Mouse (Mus musculus) fat pad, adult 2 months (tissue): ENCODE data around the gene Snx18.

Experiments used
- DNase-seq: peaks from one replicate; pipeline ENCODE4 v3.0.0-alpha.2; 2011; ENCODE audit warnings: low read depth, low spot score; ENCODE audit errors: extremely low read depth

The Snx18 gene

DNA sequence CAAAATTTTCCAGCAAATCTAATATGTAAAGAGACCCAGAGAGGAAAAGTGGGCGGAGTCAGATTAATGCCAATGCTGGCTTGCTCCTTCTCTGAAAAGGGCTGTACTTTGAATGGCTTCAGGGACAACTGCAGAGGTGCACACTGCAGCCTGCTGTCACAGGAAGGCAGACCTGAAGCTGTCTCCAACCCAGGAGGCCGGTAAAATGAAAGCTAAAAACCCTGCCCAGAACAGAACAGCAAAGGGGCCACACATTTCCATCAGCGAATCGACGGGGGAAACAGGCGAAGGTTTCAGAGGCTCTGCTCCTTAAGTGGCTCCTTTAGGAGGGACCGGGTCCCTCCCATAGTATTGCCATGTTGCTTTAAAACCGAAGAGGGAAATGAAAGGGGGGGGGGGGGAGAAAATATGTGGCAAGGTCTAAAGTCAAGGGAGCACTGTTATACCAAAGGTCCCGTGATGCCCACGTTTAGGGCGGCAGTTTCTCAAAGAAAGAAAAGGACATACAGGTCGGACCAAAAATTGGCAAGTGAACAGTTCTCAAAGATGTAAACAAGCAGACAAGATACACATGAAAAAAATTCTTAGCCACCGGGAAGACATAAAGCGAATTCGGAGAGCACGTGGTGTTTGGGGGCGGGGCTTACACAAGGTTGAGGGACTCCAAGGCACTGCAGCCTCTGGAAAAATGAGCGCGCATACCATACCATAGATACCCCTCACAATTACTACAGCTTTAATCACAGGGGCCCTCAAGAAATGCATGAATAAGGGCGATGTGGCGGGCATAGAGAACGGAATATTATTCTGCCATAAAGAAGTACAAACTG is 18.4 kb downstream of the Snx18 start:
- DNase-seq = no peak

DNA sequence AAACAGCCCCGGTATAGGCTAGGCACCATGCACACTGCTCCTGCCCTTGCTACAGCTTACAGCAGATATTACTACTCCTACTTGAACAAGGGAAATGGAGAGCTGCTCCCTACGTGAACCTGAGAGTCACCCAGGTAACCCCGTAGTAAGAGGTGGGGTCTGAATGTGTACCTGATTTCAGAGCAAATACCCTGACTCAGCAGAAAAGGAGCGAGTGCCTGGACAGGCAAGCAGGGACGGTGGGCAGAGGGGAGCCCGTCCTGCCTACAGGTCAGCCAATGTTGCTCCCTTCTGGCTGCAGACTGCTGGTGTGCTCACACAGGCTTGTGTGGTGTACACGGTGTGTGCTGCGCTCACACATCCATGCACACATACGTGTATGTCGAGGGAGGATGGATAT is 20.7 kb downstream of the Snx18 start:
- no peak for DNase-seq

- DNase-seq = no peak
These were observed 21.4 kb downstream of the Snx18 start for GRCm38 (mm10) chr13:113596821-113597541.

DNA sequence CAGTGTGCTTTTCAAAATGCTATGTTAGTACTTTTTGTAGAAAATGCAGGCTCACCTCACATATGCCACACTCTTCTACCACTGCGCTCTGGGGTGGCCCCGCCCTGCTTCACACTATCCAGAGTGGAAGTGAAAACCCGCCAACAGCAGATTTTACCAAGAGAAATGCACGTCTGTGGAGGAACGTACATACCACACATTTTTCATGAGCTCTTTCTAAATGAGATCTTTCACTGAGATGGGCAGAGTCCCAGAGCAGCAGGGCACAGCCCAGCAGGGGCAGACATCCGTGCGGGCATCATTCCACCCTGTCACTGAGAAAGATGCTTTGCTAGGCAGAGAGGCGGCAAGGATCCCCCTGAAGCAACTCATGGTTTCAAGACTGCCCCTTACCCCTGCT is 22.4 kb downstream of the Snx18 start:
- no peak for DNase-seq

- no peak for DNase-seq
These were observed 23.1 kb downstream of the Snx18 start for GRCm38 (mm10) chr13:113595219-113595618.

GRCm38 (mm10) chr13:113594361-113594760 is 24.0 kb downstream of the Snx18 start:
- DNase-seq = no peak

DNA sequence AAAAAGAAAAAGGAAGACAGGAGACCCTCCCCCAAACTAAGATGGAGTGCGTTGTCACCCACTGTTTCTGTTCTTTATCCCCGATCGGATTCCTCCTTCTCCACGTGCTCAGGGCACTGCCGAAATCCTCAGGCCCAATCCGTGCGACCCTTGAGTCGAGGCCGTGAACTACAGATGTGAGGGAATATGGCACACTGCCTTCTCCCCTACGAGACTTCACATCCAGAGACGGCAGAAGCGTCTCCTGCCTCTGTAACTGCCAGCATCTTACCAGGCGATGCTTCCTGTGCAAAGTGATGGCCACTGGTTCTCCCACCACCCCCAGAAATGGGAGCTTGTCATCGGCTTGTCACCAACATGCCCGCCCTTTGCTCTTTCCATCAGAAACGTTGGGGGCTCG is 24.7 kb downstream of the Snx18 start:
- DNase-seq = no peak

DNA sequence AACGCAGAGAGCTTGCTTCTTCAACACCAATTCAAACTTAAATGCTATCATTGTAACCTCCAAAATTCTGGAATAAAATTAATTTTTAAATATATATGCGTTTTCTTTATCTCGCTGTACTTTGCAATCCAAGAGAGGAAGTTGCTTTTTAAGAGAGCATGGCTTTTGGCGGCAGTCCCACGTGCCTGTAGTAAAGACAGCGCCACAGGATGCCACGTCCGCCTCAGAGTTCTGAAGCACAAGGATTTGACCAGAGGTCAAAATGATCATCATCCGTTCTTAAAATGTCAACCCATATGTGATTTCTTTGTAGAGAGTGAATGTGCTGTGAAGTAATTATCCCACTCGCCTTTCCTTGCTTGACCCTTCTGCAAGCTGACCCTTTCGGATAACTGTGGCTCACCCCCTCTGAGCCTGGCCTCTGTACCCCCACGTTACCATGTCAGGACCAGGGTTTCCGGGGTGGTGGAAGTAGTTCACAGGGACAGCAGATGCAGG is 25.6 kb downstream of the Snx18 start:
- no peak for DNase-seq

DNA sequence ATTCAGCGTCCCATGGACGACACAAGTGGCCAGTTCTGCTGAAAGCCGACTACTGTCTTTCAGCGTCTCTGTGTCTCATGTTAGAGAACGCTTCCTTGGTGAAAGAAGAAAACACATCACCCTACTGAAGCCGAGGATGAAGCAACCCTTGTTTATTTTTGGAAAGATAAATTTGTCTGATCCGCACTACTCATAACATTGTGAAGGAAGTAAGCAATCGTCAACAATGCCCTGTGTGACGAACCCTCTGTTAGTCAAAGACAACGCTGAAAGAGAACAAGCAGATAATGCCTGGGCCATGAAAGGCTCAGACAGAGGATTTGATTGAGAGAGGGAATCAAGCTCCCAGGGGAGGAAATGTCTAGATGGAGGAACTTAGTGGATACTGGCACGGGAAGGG is 27.0 kb downstream of the Snx18 start:
- DNase-seq = no peak

DNA sequence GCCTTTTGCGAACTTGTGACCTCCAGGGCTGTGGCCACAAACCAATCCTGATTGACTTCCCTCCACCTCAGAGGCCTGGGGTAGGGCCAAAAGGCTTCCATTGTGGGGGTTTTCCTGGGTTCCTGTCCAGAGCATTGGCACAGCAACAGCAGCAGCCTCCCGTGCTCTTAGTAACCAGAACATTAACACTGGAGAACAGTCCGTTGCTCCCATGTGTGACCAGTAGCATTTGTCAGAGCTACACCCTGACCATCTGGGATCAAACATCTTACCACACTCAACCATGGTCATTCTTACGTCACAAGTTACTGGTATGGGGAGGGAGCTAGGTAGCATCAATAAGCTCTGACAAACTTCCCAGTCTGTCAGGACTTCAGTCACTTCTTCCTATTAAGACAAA is 28.1 kb downstream of the Snx18 start:
- DNase-seq = no peak

DNA sequence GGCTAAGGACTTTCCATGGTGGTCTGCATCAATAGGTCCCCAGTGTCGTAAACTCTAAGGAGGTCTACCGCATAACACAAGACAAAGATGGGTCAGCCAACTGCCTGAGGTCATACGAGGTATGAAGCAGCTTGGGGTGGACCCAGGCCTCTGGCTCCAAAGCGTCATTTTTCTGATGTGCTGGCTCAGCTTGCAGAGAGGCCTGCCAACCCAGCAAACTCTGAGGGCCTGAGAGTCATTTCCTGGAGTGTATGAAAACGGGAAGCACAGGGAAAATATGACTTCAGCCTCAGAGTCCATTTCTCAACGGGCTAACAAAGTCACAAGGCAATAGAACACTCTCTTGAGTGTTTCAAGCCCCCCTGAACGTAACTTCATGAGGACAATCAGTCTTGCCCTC is 28.9 kb downstream of the Snx18 start:
- no peak for DNase-seq

DNA sequence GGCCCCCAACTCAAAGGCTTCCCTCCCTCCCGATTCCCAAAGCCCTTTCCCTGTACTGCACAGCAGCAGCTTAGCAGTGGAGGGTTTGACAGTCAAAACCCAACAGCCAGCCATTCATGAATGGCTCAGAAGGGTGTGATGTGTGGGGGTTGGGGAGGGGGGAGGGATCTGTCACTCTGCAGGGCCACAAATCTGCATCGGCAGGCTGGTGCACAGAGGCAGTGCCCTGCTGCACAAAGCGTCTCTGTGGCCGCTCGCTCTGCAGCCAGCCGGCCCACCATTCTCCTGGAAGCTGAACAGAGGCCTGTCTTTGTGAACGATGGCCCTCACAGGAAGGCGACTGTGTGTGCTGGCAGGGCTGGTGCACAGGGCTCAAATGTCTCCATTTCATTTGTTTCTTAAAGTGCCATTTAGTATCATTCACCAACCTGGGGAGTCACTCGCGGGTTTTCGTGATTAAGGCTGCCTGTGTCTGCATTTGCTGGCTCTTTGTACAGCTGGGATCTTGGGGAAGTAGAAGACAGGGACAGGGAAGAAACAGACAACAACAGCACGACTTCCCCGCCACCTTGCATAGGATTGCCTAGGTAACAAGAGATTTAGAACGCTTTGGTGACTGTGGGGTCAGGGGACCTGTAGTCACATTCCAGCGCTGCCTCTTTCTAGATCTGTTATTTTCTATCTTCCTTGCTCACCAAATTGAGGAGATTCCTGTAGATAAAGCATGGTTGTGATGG is 31.0 kb downstream of the Snx18 start:
- DNase-seq = no peak

GRCm38 (mm10) chr13:113585606-113586005 is 32.8 kb downstream of the Snx18 start:
- DNase-seq = no peak

DNA sequence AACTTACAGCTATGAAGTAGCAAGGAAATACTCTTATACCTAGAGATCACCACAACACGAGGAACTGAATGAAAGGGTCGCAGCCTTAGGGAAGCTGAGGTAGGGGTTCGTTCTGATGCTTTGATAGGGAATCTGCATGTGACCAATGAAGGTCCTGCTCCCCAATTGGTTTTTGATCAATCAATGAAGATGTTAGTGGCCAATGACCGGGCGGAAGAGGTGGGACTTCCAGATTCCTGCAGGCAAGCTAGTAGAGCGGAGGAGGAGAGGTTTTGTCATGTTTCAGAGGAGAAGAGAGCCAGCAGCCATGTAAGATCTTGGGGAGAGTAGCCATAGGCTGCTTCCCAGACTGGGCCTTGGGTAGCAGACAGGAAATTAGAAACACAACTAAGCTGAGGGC is 33.9 kb downstream of the Snx18 start:
- DNase-seq = no peak

DNA sequence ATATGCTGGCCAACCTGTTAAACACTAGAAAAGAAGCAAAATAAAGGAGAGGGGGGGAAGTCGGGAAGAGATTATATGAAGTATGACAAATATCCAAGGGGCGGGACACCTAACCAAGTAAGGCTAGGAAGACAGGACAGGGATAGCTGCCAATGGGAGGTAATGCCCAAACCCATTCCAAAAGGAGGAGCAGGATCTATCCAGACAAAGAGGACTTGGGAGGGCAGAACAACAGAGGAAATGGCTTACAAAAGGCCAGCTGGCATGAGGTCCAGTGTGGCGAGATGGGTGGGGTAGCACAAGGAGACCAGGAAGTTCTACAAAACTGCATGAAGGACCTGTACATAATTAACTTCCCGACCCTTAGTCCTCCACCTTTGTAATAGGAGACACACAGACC is 34.8 kb downstream of the Snx18 start:
- no peak for DNase-seq

DNA sequence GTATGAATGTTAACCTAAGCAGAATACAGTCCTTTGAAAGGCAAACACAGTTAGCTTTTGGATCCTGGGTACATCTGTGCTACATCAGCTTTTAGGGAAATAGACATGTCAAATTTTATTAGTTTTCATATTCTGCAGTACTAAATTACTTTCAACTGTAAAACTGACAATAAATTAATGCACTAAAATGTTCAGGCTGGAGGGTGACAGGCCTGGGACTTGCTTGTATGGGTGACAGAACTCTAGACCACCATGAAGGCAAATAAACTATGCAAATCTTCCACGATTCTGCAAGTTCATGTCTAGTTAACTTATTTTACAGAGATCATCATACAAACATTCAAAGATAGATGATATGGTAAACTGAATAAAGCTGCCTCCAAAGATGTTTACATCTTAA is 36.3 kb downstream of the Snx18 start:
- DNase-seq = no peak

GRCm38 (mm10) chr13:113581436-113581835 is 36.9 kb downstream of the Snx18 start:
- no peak for DNase-seq

GRCm38 (mm10) chr13:113580400-113580790 is 38.0 kb downstream of the Snx18 start:
- no peak for DNase-seq

DNA sequence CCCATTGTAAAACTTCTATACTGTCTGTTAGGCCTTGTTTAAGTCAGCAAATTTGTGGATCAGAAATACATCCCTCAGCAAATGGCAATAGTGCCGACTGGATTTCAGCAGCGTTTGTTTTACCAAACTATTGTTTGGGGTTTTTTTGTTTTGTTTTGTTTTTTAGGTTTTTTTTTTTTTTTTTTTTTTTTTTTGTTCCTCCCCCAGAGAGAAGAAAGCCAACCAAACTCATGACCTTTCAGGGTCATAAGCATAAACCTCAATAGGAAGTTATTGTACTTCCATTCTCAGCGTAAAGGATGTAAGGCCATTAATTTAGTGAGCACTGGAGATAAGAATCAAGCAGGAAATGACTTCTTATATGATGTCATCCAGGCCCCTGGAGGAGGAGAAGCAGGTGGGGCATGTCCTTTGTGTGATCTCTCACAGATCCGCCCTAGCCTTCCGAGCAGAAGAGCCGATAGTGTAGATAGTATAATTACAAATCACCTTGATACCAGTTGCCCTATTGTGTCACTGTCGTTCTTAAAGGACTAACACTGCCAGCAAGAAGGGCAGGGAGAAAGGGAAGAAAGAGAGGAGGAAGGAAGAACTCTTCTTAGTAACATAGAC is 38.5 kb downstream of the Snx18 start:
- no peak for DNase-seq

DNA sequence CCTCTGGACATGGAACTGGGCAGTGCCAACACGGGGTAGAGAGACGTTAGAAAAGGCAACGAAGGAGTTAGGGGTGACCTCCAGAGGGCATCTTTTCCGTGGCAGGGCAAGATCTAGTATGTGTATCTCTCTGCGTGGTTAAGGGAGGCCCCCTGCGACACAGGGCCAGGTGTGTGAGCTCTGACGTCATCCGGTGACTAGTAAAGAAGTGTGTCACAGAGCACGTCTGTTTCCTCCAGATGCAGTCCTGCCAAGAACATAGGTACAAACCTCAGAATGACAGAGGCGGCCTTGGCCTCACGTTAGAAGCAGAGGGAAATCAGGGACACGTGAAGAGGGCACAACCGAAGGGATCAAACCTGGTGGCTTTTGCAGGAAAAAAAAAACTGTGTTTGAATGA is 44.1 kb downstream of the Snx18 start:
- DNase-seq = no peak

GRCm38 (mm10) chr13:113573377-113573776 is 45.0 kb downstream of the Snx18 start:
- no peak for DNase-seq
